Mouse (Mus musculus): ENCODE data around the gene Zbtb34.

The Zbtb34 gene

DNA sequence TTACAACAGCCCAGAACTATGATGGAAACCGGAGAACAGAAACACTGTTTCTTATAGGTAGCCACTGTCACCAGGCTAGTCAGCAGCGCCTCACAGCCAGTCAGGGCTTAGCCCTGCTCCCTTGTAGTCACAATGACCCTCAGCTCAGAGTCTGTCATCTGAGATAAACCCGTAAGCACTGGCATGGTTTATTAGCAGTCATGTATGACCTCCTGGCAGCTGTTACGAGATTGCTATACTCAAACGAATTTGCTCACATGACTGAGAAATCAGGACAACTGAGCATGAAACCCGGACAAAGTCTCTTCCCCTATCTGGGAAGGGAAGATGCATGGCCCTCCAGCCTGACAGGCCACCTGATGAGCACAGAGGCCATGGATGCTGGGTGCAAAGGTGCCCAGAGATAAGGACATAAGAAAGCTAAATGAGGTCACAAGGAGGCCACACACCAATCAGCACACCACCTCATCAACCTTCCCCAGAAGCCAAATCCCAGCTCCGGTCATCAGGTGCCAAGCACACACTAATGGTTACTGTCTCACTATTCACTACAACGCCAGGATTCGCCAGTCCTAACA is 69.9 kb downstream of the Zbtb34 start:
- DNase-seq (ENCODE audit: low read depth, low spot score), result no peak
- H3K27me3 ChIP-seq (ENCODE audit: control insufficient read depth, insufficient read depth, low read length, poor library complexity, severe bottlenecking), result no peaks in the 10 kb centered on the region
- no peaks in the 10 kb centered on the region for H3K36me3 ChIP-seq (ENCODE audit: control insufficient read depth, insufficient read depth, low read length, poor library complexity, severe bottlenecking)

DNA sequence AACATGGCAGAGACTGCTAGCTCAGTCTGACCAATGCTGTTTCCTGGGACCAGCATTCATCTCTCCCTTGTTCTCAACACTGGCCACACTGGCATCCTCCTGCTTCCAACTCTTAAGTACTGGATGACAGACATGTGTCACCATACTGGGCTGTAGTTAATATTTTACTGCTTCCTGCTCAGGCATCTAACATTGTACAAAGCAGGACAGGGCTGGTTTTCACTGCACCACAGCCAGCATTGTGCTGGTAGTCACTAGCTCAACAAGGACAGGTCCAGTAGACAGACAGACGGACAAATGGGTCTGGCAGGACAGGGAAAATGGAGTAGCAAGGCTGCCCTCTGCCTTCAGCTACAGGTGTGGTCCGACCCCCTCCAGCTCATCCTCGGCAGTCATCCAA is 70.6 kb downstream of the Zbtb34 start:
- no peaks in the 10 kb centered on the region for H3K27me3 ChIP-seq (ENCODE audit: control insufficient read depth, insufficient read depth, low read length, poor library complexity, severe bottlenecking)
- DNase-seq (ENCODE audit: low read depth, low spot score), result no peak
- no peaks in the 10 kb centered on the region for H3K36me3 ChIP-seq (ENCODE audit: control insufficient read depth, insufficient read depth, low read length, poor library complexity, severe bottlenecking)

DNA sequence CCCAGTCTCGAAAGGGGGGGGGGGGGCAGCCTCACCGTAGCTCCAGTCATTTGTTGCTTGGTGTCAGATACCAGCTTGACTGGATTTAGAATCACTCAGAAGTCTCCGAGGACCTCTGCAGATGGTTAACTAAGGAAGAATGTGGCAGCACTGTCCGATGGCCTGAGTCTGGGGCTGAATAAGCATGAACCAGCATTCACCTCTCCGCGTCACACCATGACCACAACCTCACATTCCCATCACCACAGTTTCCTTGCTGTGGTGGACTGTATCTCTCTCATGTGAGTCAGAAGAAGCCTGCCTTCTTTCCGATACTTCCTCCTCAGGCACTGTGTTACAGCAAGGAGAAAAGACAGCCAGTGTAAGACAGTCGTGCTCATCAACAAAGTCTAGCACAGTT is 71.9 kb downstream of the Zbtb34 start:
- Histone ChIP-seq H3K36me3 (ENCODE audit: control insufficient read depth, insufficient read depth, low read length, poor library complexity, severe bottlenecking) (no peaks in the 10 kb centered on the region), H3K27me3 (ENCODE audit: control insufficient read depth, insufficient read depth, low read length, poor library complexity, severe bottlenecking) (no peaks in the 10 kb centered on the region)
- DNase-seq (ENCODE audit: low read depth, low spot score), result no peak

GRCm38 (mm10) chr2:33357250-33357838 is 73.8 kb downstream of the Zbtb34 start:
- DNase-seq (ENCODE audit: low read depth, low spot score), result no peak
- H3K36me3 ChIP-seq (ENCODE audit: control insufficient read depth, insufficient read depth, low read length, poor library complexity, severe bottlenecking), result no peaks in the 10 kb centered on the region
- H3K27me3 ChIP-seq (ENCODE audit: control insufficient read depth, insufficient read depth, low read length, poor library complexity, severe bottlenecking), result no peaks in the 10 kb centered on the region

Data from splenic B cell, adult 2 months (primary cell).